Mouse (Mus musculus): Measurements from ENCODE around the gene Kif14.

DNA sequence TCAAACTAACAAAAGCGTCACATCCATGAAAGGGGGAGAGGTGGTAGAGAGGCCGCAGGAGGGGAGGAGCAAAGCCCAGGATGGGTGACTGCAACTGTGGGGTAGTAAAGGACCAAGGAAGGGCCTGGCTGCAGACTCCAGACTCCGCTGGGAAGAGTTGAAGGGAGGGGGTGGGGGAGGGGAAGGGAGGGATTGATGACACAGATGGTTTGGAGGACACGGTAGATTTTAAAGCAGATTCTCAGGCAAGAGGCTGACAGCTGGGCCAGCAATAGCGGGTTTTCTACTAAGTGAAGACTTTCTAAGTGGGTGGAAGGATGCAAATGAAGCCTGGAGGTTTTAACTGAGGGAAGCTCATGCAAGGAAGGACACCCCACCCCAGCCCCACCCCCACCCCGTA, 4.3 kb downstream of the Kif14 start:
- TF ChIP-seq POLR2A (IDR thresholded peaks at IDR 0.05; ENCODE audit: insufficient read depth, low read depth, low read length): no peak
- no peak for TF ChIP-seq CTCF (IDR thresholded peaks at IDR 0.05)
- TF ChIP-seq EP300 (IDR thresholded peaks at IDR 0.05; ENCODE audit: insufficient read depth, low read depth, low read length): no peak

All from heart, adult 2 months (tissue).